Mouse (Mus musculus) forebrain, embryonic 14.5 days (tissue): Measurements from ENCODE around the gene D11Wsu47e. TPM values are rescaled to one million over a fixed set of nuclear protein-coding genes. Genes with fewer than 3 reads are reported as not detected.

Source experiments
- ATAC-seq: fragments of 200-750 bp; cut with Nextera tagmentation; 2 replicates; pipeline ENCODE4 v1.8.0; 2017; ENCODE audit warnings: mild to moderate bottlenecking, moderate library complexity
- DNase-seq: peaks from one replicate; pipeline ENCODE4 v3.0.0-alpha.2; 2015; ENCODE audit warnings: low spot score
- H3K27ac ChIP-seq: fragments of 300-500 bp; sonication (generic); 2 replicates; pipeline ENCODE4 v1.5.1; 2014; ENCODE audit warnings: low read depth, mild to moderate bottlenecking, control low read depth, low read length, moderate library complexity
- H3K27me3 ChIP-seq: fragments of 300-500 bp; sonication (generic); replicated peaks from 2 replicates; pipeline ENCODE4 v1.6.1; 2014; ENCODE audit warnings: low read length, control low read depth, mixed read lengths; ENCODE audit not compliant: control insufficient read depth, insufficient read depth
- H3K36me3 ChIP-seq: fragments of 300-500 bp; sonication (generic); 2 replicates; pipeline ENCODE4 v1.6.1; 2014; ENCODE audit warnings: low read length, control low read depth; ENCODE audit not compliant: control insufficient read depth, insufficient read depth
- H3K4me1 ChIP-seq: fragments of 300-500 bp; sonication (generic); 2 replicates; pipeline ENCODE4 v1.6.1; 2014; ENCODE audit warnings: antibody characterized with exemption, low read length, control low read depth; ENCODE audit not compliant: control insufficient read depth, insufficient read depth
- H3K4me2 ChIP-seq: fragments of 300-500 bp; sonication (generic); 2 replicates; pipeline ENCODE4 v1.6.1; 2014; ENCODE audit warnings: mild to moderate bottlenecking, control low read depth, low read length
- H3K4me3 ChIP-seq: fragments of 300-500 bp; sonication (generic); 2 replicates; pipeline ENCODE4 v1.5.1; 2014; ENCODE audit warnings: low read depth, low read length, control low read depth
- H3K9ac ChIP-seq: fragments of 300-500 bp; sonication (generic); 2 replicates; pipeline ENCODE4 v1.6.1; 2014; ENCODE audit warnings: mild to moderate bottlenecking, low read length, control low read depth, moderate library complexity
- H3K9me3 ChIP-seq: fragments of 300-500 bp; sonication (generic); replicated peaks from 2 replicates; pipeline ENCODE4 v1.6.1; 2016; ENCODE audit warnings: low read length, control low read depth, mixed read lengths; ENCODE audit not compliant: control insufficient read depth
- WGBS: fragments of 180-500 bp; shearing (Covaris S2); extraction: QIAGEN DNeasy Blood & Tissue Kit; methylation state at CpG from one replicate; pipeline ENCODE4 v1.1.7; 2014; 5-methylcytosine and 5-hydroxymethylcytosine counted together
- polyA plus RNA-seq: library from polyadenylated mRNA; unstranded; fragments of >200 nt; fragmentation: Nextera tagmentation; extraction: Ambion mirVana; gene quantifications from 2 replicates; pipeline ENCODE4 v1.2.1, GENCODE M21; 2014

D11Wsu47e gene
- polyA plus RNA-seq: 27.0 and 28.4 TPM in 2 replicates

DNA sequence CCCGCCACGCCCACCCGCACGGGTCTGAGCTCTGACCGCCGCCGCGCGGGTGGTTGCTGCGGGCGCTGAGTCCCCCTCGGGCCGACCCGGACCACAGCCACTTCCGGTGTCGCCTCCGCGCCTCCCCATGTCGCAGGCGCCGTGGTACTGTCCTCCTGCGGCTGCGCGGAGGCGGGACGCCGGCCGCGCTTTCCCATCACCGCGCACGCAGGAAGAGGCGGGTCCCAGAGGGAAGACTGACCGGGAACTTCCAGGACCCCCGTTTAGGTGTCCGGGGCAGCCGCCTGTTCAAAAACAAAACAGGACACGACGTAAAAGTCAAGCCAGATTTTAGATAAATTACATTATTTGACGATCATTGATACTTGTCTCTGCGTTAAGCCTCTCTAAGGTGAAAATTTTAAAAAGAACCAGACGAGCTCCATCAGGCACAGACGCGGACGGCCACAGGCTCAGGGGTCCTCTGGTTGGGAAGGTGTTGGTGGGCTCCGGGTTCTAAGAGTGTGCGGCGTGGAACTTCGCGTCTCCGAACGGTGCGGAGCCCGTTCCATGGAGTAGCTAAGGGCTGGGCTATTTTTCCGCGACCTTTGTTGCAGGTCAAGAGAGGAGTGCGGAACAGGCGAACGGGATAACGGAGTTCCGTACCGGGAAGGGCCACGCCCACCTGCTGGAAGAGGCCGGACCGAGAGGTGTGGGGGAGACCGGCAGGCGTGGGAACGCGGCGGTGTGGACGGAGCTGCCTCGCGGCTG lies at the start of gene D11Wsu47e, which contains the start of gene Fam104a:
D11Wsu47e (plus strand) TSS at position 456 of the 750 bp plus-strand sequence.
Fam104a (minus strand) TSS at position 199 of the 750 bp plus-strand sequence.
- Histone ChIP-seq H3K4me1 (peaks cover 23% of the 10 kb centered on the region), H3K9me3 (no peaks in the 10 kb centered on the region), H3K9ac (peak within 1 kb of the TSS; percentile 89), H3K27ac (peak within 1 kb of the TSS; percentile 93), H3K4me2 (peak within 1 kb of the TSS; percentile 95), H3K27me3 (no peaks in the 10 kb centered on the region), H3K4me3 (peak within 1 kb of the TSS; percentile 95), H3K36me3 (peaks cover 11% of the 10 kb centered on the region)
- under 1% methylated on average over 70 of the region's 73 CpGs for WGBS
- ATAC-seq: peak; percentile 97
- DNase-seq: peak; percentile 98

DNA sequence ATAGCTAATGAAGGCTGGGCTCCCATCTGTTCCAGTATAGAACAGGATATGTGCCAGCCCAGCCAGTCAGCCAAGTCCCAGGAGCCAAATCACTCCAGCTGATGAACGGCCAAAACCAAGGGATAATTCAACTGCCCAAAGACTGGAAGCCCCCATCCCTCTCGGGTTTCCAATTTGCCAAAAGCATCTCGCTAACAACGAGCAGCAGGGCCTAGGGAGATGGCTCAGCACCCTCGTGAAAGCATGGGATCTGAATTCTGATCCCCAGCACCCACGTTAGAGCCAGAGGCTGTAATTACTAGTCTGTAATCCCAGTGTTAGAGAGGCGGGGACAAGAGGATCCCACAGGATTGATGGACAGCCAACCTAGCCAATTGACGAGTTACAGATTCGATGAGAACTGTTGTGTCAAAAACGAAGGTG lies 49.5 kb upstream of the D11Wsu47e start:
- ATAC-seq (peak; percentile 32; the same call in 1 of the 2 replicates), DNase-seq (peak; percentile 73)
- H3K9me3 ChIP-seq: no peaks in the 10 kb centered on the region
- 64% methylated on average over 10 of the region's 10 CpGs for WGBS
- no peaks in the 10 kb centered on the region for H3K36me3 ChIP-seq
- H3K4me3 ChIP-seq: no peak overlapping the region
- no peaks in the 10 kb centered on the region for H3K27me3 ChIP-seq
- no peaks in the 10 kb centered on the region for H3K4me1 ChIP-seq
- no peak overlapping the region for H3K27ac ChIP-seq
- no peak overlapping the region for H3K4me2 ChIP-seq
- no peak overlapping the region for H3K9ac ChIP-seq

DNA sequence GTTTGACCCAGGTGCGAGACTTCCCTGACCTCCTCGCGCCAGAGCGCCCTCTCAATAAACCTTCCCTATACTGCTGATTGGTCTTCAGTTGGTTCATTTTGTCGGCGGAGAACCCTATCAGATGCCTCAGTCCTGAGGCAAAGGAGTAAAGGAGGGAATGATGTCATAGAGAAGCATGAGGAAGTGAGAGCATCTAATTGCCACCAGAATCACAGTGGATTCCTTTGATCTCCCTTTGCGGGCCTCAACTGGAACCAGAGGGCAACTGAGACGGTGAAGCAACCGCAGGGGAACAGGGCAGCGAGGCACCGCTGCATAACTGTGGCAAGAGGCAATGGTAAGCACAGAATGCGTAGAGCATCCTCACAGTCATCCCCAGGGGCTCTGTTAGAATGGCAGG lies 45.5 kb upstream of the D11Wsu47e start:
- H3K4me2 ChIP-seq: no peak overlapping the region
- no peaks in the 10 kb centered on the region for H3K9me3 ChIP-seq
- no peak for ATAC-seq
- H3K36me3 ChIP-seq: no peaks in the 10 kb centered on the region
- no peak overlapping the region for H3K4me3 ChIP-seq
- DNase-seq: no peak
- no peaks in the 10 kb centered on the region for H3K27me3 ChIP-seq
- no peaks in the 10 kb centered on the region for H3K4me1 ChIP-seq
- WGBS: 94% methylated on average over 12 of the region's 12 CpGs
- H3K27ac ChIP-seq: no peak overlapping the region
- no peak overlapping the region for H3K9ac ChIP-seq

DNA sequence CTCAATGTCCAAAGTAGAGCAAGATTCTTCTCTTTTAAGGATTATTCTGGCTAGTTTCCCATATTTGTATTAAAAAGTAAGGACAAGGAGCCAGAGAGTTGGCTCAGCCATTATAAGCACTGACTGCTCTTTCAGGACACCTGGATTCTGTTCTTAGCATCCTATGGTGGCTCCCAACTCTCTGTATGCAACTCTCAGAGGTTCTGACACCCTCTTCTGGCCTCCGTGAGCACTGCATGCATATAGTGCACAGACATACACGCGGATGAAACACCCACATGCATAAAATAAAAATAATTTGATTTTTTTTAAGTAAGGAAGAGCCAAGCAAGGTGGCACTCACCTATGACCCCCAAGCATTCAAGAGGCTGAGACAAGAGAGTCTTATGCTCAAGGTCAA lies 39.0 kb upstream of the D11Wsu47e start:
- H3K9me3 ChIP-seq: no peaks in the 10 kb centered on the region
- WGBS: 82% methylated on average over 3 of the region's 3 CpGs
- no peaks in the 10 kb centered on the region for H3K36me3 ChIP-seq
- ATAC-seq: no peak
- no peaks in the 10 kb centered on the region for H3K27me3 ChIP-seq
- H3K4me2 ChIP-seq: no peak overlapping the region
- no peak overlapping the region for H3K9ac ChIP-seq
- H3K4me3 ChIP-seq: no peak overlapping the region
- no peak for DNase-seq
- H3K4me1 ChIP-seq: peaks cover 5% of the 10 kb centered on the region
- H3K27ac ChIP-seq: no peak overlapping the region

DNA sequence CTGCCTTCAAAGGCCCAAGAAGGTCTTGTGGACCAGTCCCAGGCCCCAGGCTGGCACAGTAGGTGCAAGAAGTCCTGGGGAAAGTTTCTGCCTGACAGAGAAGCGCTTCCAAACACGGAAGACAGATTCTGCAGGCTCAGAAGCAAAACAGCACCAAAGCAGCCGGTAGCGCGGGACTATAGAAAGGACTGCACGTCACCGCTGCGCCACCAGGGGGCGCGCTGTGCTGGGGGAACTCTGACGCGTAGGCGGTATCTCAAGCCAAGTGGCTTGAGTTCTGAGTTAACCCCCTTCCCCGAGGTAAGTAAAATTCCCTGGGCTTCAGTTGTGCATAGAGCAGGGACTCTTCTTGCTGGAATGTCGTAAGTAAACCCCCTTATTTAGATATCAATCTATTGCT lies 36.1 kb upstream of the D11Wsu47e start:
- Histone ChIP-seq H3K9me3 (no peaks in the 10 kb centered on the region), H3K27me3 (no peaks in the 10 kb centered on the region), H3K4me2 (no peak overlapping the region), H3K27ac (no peak overlapping the region), H3K9ac (no peak overlapping the region), H3K36me3 (peaks cover 17% of the 10 kb centered on the region), H3K4me1 (peaks cover 9% of the 10 kb centered on the region), H3K4me3 (no peak overlapping the region)
- ATAC-seq (peak; percentile 33; the same call in 1 of the 2 replicates), DNase-seq (peak; percentile 82)
- WGBS: 5% methylated on average over 15 of the region's 15 CpGs

DNA sequence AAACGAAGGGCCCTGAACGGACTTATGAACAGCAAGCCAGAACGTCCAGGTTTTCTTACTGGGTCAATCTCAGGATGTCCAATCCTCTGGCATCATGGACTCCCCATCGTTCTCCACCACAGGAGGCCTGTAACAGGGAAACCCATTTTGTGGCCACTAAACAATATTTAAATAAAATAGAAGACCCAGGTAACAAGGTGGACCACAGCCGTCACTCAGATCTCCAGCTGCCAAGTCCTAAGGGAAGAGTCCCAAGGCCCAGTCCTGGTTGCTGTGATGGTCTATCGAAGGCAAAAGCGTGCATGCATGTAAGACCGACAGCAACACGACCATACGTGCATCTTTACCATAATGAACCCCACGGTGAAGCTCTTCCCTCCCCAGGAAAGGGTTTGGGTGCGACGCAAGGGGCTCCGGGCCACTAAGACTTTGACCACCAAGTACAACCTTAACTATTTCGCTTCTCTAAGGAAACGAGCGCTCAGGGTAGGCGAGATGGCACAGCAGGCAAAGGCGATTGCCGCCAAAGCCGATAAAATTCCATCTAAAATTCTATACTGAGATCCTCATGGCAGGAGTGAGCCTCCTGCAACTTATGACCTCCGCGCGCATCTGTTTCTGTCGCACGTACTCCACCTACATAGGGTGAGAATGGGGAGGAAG lies 35.4 kb upstream of the D11Wsu47e start, which contains the start of gene Cog1:
Cog1 (plus strand) TSS at position 480 of the 663 bp plus-strand sequence.
- H3K36me3 ChIP-seq: peaks cover 24% of the 10 kb centered on the region
- 45% methylated on average over 26 of the region's 26 CpGs for WGBS
- ATAC-seq: no peak
- H3K9ac ChIP-seq: peak within 1 kb of the TSS; percentile 89
- H3K27me3 ChIP-seq: no peaks in the 10 kb centered on the region
- no peak for DNase-seq
- peak within 1 kb of the TSS; percentile 87 for H3K4me3 ChIP-seq
- peak within 1 kb of the TSS; percentile 91 for H3K27ac ChIP-seq
- no peaks in the 10 kb centered on the region for H3K9me3 ChIP-seq
- H3K4me2 ChIP-seq: peak within 1 kb of the TSS; percentile 71
- peaks cover 9% of the 10 kb centered on the region for H3K4me1 ChIP-seq

DNA sequence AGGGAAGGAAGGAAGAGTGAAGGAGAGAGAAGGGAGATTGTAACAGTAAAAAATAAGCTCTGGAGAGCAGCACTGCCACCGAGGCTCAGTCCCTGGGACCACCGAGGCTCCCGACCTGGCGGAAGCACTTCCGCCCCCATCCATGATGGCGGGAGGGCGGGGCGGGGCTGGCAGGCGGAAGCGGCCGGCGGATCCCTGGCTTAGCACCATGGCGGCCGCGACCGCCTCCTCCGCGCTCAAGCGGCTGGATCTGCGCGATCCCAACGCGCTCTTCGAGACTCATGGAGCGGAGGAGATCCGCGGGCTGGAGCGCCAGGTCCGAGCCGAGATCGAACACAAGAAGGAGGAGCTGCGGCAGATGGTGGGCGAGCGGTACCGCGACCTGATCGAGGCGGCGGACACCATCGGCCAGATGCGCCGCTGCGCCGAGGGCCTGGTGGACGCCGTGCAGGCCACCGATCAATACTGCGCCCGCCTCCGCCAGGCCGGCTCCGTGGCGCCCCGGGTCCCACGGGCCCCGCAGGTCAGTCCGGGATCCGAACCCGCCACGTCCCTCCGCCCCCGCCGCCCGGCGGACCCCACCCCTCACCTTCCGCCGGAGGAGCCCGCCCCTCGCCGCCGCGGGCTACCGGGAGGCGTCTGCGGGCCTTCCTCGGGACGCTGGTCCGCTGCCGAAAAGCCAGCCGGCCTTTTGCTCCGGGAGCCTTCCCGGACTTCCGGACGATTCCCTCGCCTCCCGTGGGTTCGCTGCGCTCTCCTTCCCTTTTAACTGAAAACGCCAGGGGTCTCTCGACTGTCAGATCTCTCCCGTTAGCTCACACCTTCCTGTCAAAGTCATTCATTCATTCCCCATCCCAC lies 34.6 kb upstream of the D11Wsu47e start, which contains the start of gene Slc39a11:
Slc39a11 (minus strand) TSS at position 727 of the 858 bp plus-strand sequence.
- peak within 1 kb of the TSS; percentile 89 for H3K9ac ChIP-seq
- peaks cover 9% of the 10 kb centered on the region for H3K4me1 ChIP-seq
- under 1% methylated on average over 57 of the region's 91 CpGs for WGBS
- peak within 1 kb of the TSS; percentile 71 for H3K4me2 ChIP-seq
- H3K9me3 ChIP-seq: no peaks in the 10 kb centered on the region
- peak within 1 kb of the TSS; percentile 87 for H3K4me3 ChIP-seq
- H3K27me3 ChIP-seq: no peaks in the 10 kb centered on the region
- peak; percentile 81 for DNase-seq
- peak within 1 kb of the TSS; percentile 91 for H3K27ac ChIP-seq
- ATAC-seq: peak; percentile 77
- peaks cover 31% of the 10 kb centered on the region for H3K36me3 ChIP-seq

DNA sequence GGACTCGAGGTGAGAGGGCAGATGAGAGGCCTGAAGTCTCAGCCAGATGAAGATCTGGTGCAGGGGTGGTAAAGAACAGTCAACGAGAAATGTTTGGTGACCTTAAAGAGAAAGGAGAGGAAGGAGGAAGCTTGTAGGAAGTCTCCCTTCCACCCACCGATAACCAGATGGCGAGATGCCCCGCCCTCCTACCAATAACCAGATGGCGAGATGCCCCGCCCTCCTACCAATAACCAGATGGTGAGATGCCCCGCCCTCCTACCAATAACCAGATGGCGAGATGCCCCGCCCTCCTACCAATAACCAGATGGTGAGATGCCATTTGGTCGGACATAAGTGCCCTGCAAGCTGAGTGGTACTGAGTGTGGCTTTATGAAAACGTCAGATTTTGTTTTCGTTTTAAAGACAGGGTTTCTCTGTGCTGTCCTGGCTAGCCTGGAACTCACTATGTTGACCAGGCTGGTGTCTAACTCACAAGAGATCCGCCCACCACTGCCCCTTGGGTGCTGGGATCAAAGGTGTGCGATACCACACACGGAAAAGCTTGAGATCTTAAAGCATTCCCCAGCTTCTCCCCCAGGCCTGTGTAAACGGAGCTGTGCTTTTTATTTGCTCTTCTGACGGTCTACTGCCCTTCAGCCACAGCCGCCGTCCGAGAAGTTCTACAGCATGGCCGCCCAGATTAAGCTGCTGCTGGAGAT lies 32.9 kb upstream of the D11Wsu47e start:
- H3K27ac ChIP-seq: peak overlapping the region; percentile 70; the same call in 1 of the 2 replicates
- 78% methylated on average over 21 of the region's 22 CpGs for WGBS
- peak overlapping the region; percentile 71; the same call in 1 of the 2 replicates for H3K4me2 ChIP-seq
- ATAC-seq: no peak
- H3K9ac ChIP-seq: no peak overlapping the region
- no peaks in the 10 kb centered on the region for H3K27me3 ChIP-seq
- H3K4me3 ChIP-seq: no peak overlapping the region
- H3K4me1 ChIP-seq: peaks cover 9% of the 10 kb centered on the region
- H3K9me3 ChIP-seq: no peaks in the 10 kb centered on the region
- H3K36me3 ChIP-seq: peaks cover 49% of the 10 kb centered on the region
- DNase-seq: peak; percentile 35
